Mouse (Mus musculus): Measurements from ENCODE around the gene Zfc3h1.

DNA sequence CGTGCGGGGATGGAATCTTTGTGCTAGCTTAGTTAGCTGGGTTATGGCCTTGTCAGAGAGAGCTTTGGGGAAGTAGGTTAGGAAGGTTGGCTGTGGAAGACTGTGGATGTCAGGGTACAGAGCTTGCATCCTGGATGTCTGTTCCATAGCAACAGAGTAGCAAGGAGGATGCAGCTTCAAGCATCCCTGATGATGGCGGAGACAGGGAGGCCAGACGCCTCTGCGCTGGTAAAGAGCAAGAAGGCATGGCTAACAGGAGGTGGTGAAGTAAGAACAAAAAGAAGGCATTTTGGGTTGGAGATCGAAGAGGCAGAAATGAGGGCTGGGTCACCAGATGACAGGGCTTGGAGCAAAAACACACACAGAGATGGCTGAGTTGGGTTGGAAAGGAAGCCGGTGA lies 83.9 kb downstream of the Zfc3h1 start:
- TF ChIP-seq POLR2A (IDR thresholded peaks at IDR 0.05; ENCODE audit: low read depth, low read length) = no peak
- TF ChIP-seq CTCF (IDR thresholded peaks at IDR 0.05; ENCODE audit: extremely low read depth, insufficient read depth, insufficient read length, insufficient replicate concordance) = no peak

Data from spleen, adult 2 months (tissue).